Mouse (Mus musculus) monocyte, adult 59 days (primary cell): Measurements from ENCODE around the gene Scnn1a. TPM values are rescaled to one million over a fixed set of nuclear protein-coding genes. Genes with fewer than 3 reads are reported as not detected.

Experiments
- total RNA-seq, 2 experiments: library from RNA; stranded (reverse); gene quantifications; one replicate each; pipeline ENCODE4 v1.2.4; 2023

Gene Scnn1a
- 10 to 100 TPM; 14.4 to 16.7 TPM for total RNA-seq

GRCm38 (mm10) chr6:125320323-125320722 lies at the start of gene Scnn1a:
Gene Scnn1a (plus strand): TSS chr6:125320659.

DNA sequence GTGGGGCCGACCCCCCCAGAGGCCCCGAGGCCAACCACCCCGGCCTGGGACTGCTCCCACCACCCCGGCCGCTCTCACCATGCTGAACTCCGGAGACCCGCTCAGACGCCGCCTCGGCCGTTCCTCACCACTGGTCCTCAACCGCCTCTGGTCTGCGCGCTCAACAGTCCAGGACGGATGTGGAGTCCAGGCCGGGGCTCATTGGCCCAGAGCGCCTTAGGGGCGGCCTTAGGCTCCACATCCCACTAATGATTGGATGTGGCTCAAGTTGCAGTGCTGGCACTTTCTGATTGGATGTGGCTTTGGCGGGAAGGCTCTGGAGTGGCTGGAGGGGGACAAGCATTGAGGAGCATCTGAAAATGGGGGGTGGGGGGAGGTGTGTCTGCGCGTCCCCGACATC lies 34.6 kb upstream of the Scnn1a start, which contains the start of gene Tuba3a:
Tuba3a (minus strand) TSS at position 153 of the 400 bp plus-strand sequence.

DNA sequence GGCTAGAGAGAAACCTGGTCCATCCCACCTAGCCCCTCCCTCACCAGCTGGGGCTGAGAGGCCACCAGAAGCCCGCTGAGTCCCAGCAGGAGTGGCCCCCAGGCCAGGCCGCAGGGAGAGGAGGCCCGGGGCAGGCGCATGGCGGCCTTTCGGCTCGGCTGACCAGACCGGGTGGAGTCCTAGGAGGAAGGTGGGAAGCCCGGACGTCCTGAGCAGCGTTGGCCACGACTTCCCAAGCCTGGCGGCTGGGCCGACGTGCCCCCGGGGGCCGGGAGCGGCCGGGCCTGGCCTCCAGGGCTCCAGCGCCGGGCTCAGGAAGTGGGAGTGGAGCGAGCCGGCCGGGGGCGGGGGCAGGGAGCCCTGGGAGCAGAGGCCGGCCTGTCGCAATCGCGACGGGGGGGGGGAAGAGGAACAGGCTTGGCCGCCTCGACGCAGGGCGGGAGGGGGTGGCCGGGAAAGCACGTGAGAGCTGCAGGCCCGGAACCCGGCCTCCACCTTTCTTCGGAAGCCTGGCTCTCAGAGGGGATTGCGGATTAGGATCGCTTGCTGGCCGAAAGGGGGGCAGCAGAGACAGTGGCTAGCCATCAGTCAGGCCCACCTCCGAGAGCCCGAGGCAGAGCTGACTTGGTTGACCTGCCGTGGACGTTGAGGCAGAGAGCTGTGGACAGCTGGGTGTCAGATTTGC lies 6.8 kb upstream of the Scnn1a start, which contains the start of gene Ltbr:
Ltbr (minus strand) TSS at position 340 of the 685 bp plus-strand sequence.

GRCm38 (mm10) chr6:125348721-125349574 lies 28.5 kb downstream of the Scnn1a start, which contains the start of gene Tnfrsf1a:
Gene Tnfrsf1a (plus strand): TSS chr6:125349362.

GRCm38 (mm10) chr6:125380372-125381360 lies 60.2 kb downstream of the Scnn1a start, which contains the start of gene Plekhg6:
Gene Plekhg6 (minus strand): TSS chr6:125380793.

Other genes starting within 250 kb of the Scnn1a start
- gene Chd4, start 224.7 kb upstream of the Scnn1a start, total RNA-seq: 100 to 1,000 TPM; 186 to 187 TPM
- gene Nop2, start 188.8 kb upstream of the Scnn1a start, total RNA-seq: 10 to 100 TPM; 21.7 to 22.9 TPM
- 10 to 100 TPM; 66.4 to 71.6 TPM for gene Iffo1, start 175.4 kb upstream of the Scnn1a start, total RNA-seq
- gene Gapdh, start 154.2 kb upstream of the Scnn1a start, total RNA-seq: 100 to 1,000 TPM; 641 to 753 TPM
- gene Ncapd2, start 129.0 kb upstream of the Scnn1a start, total RNA-seq: 10 to 100 TPM; 10.5 to 18.9 TPM
- gene Mrpl51, start 128.9 kb upstream of the Scnn1a start, total RNA-seq: 10 to 100 TPM; 20.2 to 28.0 TPM
- gene Vamp1, start 105.1 kb upstream of the Scnn1a start, total RNA-seq: 10 to 100 TPM; 30.3 to 32.7 TPM
- 10 to 100 TPM; 26.1 to 28.0 TPM for gene Tapbpl, start 88.8 kb upstream of the Scnn1a start, total RNA-seq
- under 1 TPM; 0.67 to 0.92 TPM for gene Cd27, start 83.6 kb upstream of the Scnn1a start, total RNA-seq
- gene Tuba3a, start 34.6 kb upstream of the Scnn1a start, total RNA-seq: not detected
- gene Ltbr, start 6.8 kb upstream of the Scnn1a start, total RNA-seq: 10 to 100 TPM; 88.3 to 93.0 TPM
- 100 to 1,000 TPM; 367 to 406 TPM for gene Tnfrsf1a, start 28.7 kb downstream of the Scnn1a start, total RNA-seq
- gene Plekhg6, start 60.1 kb downstream of the Scnn1a start, total RNA-seq: not detected
- gene Cd9, start 174.1 kb downstream of the Scnn1a start, total RNA-seq: 10 to 100 TPM; 84.9 to 87.0 TPM
- 10 to 100 TPM; 16.7 to 24.9 TPM for gene Vwf, start 226.1 kb downstream of the Scnn1a start, total RNA-seq